Mouse (Mus musculus) cerebellum, adult 2 months (tissue): Measurements from ENCODE around the gene Acsl3.

Experiments
- CTCF ChIP-seq: fragments of 200-500 bp; IDR thresholded peaks from 2 replicates; pipeline ENCODE4 v1.5.1; 2011; ENCODE audit warnings: low read depth, mild to moderate bottlenecking, control low read depth, low read length, moderate library complexity, borderline replicate concordance; ENCODE audit not compliant: insufficient read depth
- POLR2A ChIP-seq: fragments of 200-500 bp; IDR thresholded peaks from 2 replicates; pipeline ENCODE4 v1.6.1; 2011; ENCODE audit warnings: low read length, control low read depth, borderline replicate concordance; ENCODE audit not compliant: insufficient read depth

DNA sequence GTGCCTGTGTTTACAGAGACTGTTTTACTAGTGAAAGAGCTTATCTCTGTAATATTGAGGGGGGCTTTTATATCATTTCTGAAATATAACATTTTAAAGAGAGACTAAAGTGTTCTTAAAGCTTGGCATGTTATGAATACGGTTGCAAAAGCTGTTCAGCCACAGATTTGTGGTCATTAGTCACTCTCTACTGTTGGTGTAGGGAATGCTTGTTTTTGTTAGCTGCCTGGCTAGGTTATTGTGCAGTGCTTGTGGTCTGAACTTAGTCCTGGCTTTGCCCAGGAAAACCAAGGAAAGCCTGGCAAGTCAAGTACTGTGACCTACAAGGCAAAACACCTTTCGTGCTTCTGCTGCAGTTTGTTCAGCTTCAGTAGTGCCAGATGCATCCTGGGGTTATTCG lies 44.1 kb downstream of the Acsl3 start:
- TF ChIP-seq POLR2A (no peak), CTCF (no peak)
